Mouse (Mus musculus) thymus, adult 2 months (tissue): ENCODE data around the gene Odf3l1.

Source experiments
- CTCF ChIP-seq: fragments of 200-500 bp; IDR thresholded peaks from 2 replicates; pipeline ENCODE4 v1.5.1; 2012; ENCODE audit warnings: mild to moderate bottlenecking, control low read depth, low read length, moderate library complexity, borderline replicate concordance; ENCODE audit not compliant: control insufficient read depth, poor library complexity, insufficient read depth; ENCODE audit errors: extremely low read depth
- POLR2A ChIP-seq: fragments of 200-500 bp; IDR thresholded peaks from 2 replicates; pipeline ENCODE4 v1.6.1; 2012; ENCODE audit warnings: mild to moderate bottlenecking, low read length, control low read depth, moderate library complexity; ENCODE audit not compliant: control insufficient read depth, poor library complexity, insufficient read depth; ENCODE audit errors: extremely low read depth

DNA sequence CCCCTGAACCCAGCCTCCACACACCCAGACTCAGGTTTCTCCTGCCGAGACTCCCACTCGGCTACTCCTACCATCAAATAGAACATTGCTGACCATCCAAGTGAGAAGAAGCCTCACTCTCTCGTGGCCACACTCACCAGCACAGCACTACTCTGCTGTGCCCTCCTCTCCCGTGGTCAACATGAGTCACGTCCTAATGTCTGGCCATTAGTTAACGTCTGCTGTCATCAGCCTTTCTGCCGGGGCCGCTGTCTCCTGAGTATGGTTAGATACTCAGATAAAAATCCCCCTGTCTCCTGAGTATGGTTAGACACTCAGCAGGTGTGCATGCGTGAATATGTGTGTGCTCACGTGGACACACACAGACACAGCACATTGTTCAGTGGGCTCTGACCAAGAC is 6.3 kb upstream of the Odf3l1 start:
- TF ChIP-seq CTCF = no peak
- TF ChIP-seq POLR2A = no peak
